Mouse (Mus musculus): ENCODE data around the gene Git2.

DNA sequence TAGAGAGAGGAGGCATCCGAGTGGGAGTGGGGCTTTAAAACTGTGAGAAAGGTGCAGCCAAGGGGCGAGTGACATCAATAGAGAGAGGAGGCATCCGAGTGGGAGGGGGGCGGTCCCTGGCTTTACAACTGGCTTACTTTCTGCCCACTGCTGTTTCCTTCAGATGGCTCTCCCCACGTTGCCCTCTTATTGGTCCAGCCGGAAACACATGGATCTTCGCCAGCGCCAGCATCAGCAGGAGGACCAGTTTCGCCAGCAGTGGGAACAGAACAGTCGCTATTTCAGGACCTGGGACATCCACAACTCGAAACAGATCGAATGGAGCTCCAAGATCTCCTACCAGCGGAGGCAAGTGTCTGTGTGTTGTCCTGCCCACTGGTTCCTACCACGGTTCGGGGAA is 66.8 kb downstream of the Git2 start:
- TF ChIP-seq CTCF (IDR thresholded peaks at IDR 0.05; ENCODE audit: low read depth, low read length) (no peak), POLR2A (IDR thresholded peaks at IDR 0.05; ENCODE audit: extremely low read depth, insufficient read depth, low read length) (no peak)

Data from liver, adult 2 months (tissue).